Mouse (Mus musculus) C2C12 (cell line): ENCODE results near the gene Kif9. TPM values are rescaled to one million over a fixed set of nuclear protein-coding genes. Genes with fewer than 3 reads are reported as not detected.
A peak's percentile ranks its signal among the peaks of the same experiment; 100 is the strongest.

Experiments used
- H3K27me3 ChIP-seq: one replicate; pipeline ENCODE4 v1.6.1; 2011; ENCODE audit not compliant: control insufficient read depth, insufficient read depth, insufficient read length
- H3K36me3 ChIP-seq: one replicate; pipeline ENCODE4 v1.6.1; 2011; ENCODE audit not compliant: control insufficient read depth, insufficient read depth
- H3K4me3 ChIP-seq: one replicate; pipeline ENCODE4 v1.5.1; 2011; ENCODE audit warnings: mild to moderate bottlenecking, control low read depth; ENCODE audit not compliant: poor library complexity, insufficient read depth, severe bottlenecking
- H3K79me2 ChIP-seq: one replicate; pipeline ENCODE4 v1.6.1; 2011; ENCODE audit not compliant: control insufficient read depth, insufficient read depth
- H3K79me3 ChIP-seq: one replicate; pipeline ENCODE4 v1.6.1; 2011; ENCODE audit warnings: low read depth, control low read depth
- H3ac ChIP-seq: one replicate; pipeline ENCODE3; 2011; ENCODE audit warnings: low read depth; ENCODE audit not compliant: control insufficient read depth, insufficient read length
- CEBPB ChIP-seq: IDR thresholded peaks from one replicate; pipeline ENCODE4 v1.6.1; 2011; ENCODE audit warnings: low read depth, mild to moderate bottlenecking, control low read depth, moderate library complexity
- CTCF ChIP-seq: IDR thresholded peaks from one replicate; pipeline ENCODE4 v1.5.1; 2011; ENCODE audit not compliant: control insufficient read depth, insufficient read depth, insufficient read length
- FOSL1 ChIP-seq: IDR thresholded peaks from one replicate; pipeline ENCODE4 v1.8.0; 2011; ENCODE audit warnings: mild to moderate bottlenecking, low read length; ENCODE audit not compliant: poor library complexity, insufficient read depth, severe bottlenecking
- MAX ChIP-seq: IDR thresholded peaks from one replicate; pipeline ENCODE4 v1.6.1; 2011; ENCODE audit warnings: mild to moderate bottlenecking, control low read depth
- MYOD1 ChIP-seq: IDR thresholded peaks from one replicate; pipeline ENCODE4 v1.6.1; 2011; ENCODE audit warnings: low read depth; ENCODE audit not compliant: control insufficient read depth, insufficient read length
- MYOG ChIP-seq: IDR thresholded peaks from one replicate; pipeline ENCODE4 v1.6.1; 2011; ENCODE audit not compliant: control insufficient read depth, insufficient read length; ENCODE audit errors: extremely low read depth
- USF1 ChIP-seq: IDR thresholded peaks from one replicate; pipeline ENCODE4 v1.6.1; 2011; ENCODE audit warnings: low read depth, mild to moderate bottlenecking, control low read depth, moderate library complexity
- polyA plus RNA-seq: library from polyadenylated mRNA; unstranded; fragments of >200 nt; fragmentation: generic; extraction: Trizol; gene quantifications from one replicate; pipeline ENCODE4 v1.2.1, GENCODE M21; 2012; ENCODE audit warnings: missing spikeins

Gene Kif9
- polyA plus RNA-seq, 1 experiment, result 0.09 TPM

- Histone ChIP-seq H3K27me3 (no peaks in the 10 kb centered on the region), H3K4me3 (no peak overlapping the region), H3K36me3 (peaks cover 9% of the 10 kb centered on the region), H3ac (no peak overlapping the region), H3K79me3 (no peaks in the 10 kb centered on the region), H3K79me2 (no peaks in the 10 kb centered on the region)
- TF ChIP-seq MYOD1, result no peak
- no peak for TF ChIP-seq USF1
- no peak for TF ChIP-seq FOSL1
- TF ChIP-seq CEBPB, result no peak
- TF ChIP-seq CTCF, result no peak
- TF ChIP-seq MAX, result no peak
- TF ChIP-seq MYOG, result no peak
These were observed 28.4 kb upstream of the Kif9 start for GRCm38 (mm10) chr9:110448356-110448755.

- TF ChIP-seq MYOG (no peak), CTCF (peak; percentile 42)
- H3K4me3 ChIP-seq, result no peak overlapping the region
- no peaks in the 10 kb centered on the region for H3K79me3 ChIP-seq
- H3K36me3 ChIP-seq, result peaks cover 9% of the 10 kb centered on the region
- H3K27me3 ChIP-seq, result no peaks in the 10 kb centered on the region
- no peaks in the 10 kb centered on the region for H3K79me2 ChIP-seq
- no peak overlapping the region for H3ac ChIP-seq
These were observed 27.7 kb upstream of the Kif9 start for GRCm38 (mm10) chr9:110448857-110449617.

- H3K4me3 ChIP-seq, result no peak overlapping the region
- H3K79me3 ChIP-seq, result no peaks in the 10 kb centered on the region
These were observed 24.2 kb upstream of the Kif9 start for GRCm38 (mm10) chr9:110452523-110452922.

DNA sequence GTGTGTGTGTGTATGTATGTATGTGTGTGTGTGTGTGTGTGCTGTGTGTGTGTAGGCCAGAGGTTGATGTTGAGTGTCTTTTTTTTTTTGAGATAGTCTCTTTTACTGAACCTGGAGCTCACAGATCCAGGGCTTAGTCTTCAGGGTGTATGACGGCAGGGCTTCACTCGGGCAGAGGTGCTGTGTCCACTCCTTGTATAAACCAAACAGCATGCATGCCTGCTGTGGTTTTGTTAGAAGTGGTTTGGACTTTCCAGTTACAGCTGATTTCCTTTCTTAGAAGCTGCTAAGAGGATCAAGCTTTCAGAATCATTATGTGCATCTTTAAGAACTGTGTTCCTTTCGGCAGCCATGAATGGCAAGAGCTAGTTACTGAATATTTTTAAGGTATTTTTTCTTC is 18.8 kb upstream of the Kif9 start:
- TF ChIP-seq MAX (no peak), MYOG (no peak)
- Histone ChIP-seq H3K36me3 (no peaks in the 10 kb centered on the region), H3K4me3 (no peak overlapping the region), H3K27me3 (no peaks in the 10 kb centered on the region), H3ac (no peak overlapping the region), H3K79me2 (no peaks in the 10 kb centered on the region), H3K79me3 (no peaks in the 10 kb centered on the region)

More at GRCm38 (mm10) chr9:110452523-110452922, 24.2 kb upstream of the Kif9 start:
- Histone ChIP-seq H3K27me3 (no peaks in the 10 kb centered on the region), H3K36me3 (peaks cover 9% of the 10 kb centered on the region), H3ac (no peak overlapping the region), H3K79me2 (no peaks in the 10 kb centered on the region)
- TF ChIP-seq USF1, result no peak
- no peak for TF ChIP-seq MYOD1
- TF ChIP-seq FOSL1, result no peak
- no peak for TF ChIP-seq MYOG
- no peak for TF ChIP-seq CTCF
- no peak for TF ChIP-seq MAX
- TF ChIP-seq CEBPB, result no peak

DNA sequence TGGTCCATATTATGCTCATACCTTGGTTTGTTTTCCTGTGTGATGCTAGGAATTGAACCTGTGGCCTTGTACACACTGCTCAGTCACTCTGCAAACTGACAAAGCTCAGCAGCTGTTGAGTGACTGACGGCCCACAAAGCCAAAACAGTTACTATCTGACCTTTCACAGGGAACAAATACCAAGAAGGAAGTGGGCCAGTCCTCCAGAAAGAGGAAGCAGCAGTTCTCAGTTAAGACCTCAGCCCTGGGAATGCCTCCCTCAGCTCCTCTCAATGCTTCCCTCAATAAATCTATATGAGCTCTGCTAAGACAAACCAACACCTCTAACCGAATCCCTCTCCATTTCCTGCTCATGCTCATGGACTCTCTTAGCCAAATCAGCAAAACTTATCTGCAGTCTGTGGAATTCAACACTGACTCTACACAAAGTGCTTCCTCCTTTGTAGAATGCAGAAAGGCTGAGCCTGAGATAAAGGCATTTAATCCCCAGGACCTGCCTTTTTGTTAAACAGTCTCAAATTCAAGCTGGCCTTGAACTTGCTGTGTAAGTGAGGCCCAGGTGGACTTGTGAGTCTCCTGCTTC is 17.5 kb upstream of the Kif9 start:
- H3K27me3 ChIP-seq, result no peaks in the 10 kb centered on the region
- no peak overlapping the region for H3ac ChIP-seq
- no peak for TF ChIP-seq CEBPB
- TF ChIP-seq FOSL1, result no peak
- TF ChIP-seq USF1, result no peak
- no peak for TF ChIP-seq MYOG
- TF ChIP-seq CTCF, result no peak
- no peak for TF ChIP-seq MAX
- no peak for TF ChIP-seq MYOD1
- H3K36me3 ChIP-seq, result no peaks in the 10 kb centered on the region
- no peaks in the 10 kb centered on the region for H3K79me2 ChIP-seq
- H3K79me3 ChIP-seq, result no peaks in the 10 kb centered on the region
- no peak overlapping the region for H3K4me3 ChIP-seq
